Mouse (Mus musculus): ENCODE data around the gene Ndc1.

Gene Ndc1

DNA sequence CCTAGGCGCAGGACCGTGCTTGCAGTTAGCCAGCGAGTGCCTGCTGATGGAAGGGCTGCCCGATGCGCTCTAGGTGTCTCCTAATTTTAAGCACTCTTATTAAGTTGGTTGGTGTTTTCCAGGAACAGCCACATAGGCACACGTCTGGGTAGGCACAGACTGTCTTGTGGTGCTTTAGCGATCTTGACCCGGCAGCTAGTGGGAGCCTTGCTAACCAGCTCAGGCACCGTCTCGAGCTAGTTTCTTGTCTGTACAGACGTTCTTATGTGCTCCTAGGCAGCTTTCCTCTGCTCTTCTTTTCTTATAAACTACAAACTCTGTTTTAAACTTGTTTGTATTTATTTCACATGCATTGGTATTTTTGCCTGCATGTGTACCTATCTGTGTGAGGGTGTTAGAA is 76.0 kb downstream of the Ndc1 start:
- no peak for DNase-seq

DNA sequence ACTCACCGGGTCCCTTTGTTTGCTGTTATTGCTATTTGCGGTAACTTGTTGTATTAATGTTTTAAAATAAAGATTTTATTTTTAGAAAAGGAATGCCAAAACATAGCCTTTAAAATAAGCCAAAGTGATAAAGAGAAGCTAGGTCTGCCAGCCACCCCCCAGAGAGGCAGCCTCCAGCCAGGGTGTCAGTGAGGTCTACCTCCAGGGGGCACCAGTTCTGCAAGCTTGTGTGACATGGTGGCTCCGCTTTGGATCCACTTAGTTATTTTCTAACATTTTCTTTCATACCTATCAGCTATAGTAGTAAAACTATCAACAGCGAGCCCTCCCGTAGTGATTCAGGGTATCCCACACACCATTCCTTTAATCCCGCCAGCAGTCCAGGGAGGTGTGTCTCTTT is 80.9 kb downstream of the Ndc1 start:
- DNase-seq: no peak

DNA sequence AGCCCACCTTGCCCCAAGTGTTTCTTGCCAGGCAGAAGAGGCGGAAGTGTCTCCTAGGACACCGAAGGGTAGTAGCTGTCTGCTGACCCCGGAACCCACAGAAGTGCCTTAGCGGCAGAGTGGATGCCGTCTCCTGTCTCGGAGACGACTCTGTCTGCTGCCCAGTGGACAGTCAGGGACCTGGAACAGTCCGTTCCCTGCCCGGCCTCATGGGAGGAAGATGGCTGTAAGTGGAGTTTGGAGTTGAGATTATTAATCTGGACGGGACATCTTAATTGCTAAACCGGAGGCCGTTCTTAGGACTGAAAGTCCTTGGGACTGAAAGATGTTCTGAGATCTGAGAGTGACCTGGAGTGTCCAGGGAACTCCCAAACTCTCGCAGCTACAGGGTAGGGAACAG is 81.9 kb downstream of the Ndc1 start:
- peak in 1 of 2 experiments; percentile 44 for DNase-seq

DNA sequence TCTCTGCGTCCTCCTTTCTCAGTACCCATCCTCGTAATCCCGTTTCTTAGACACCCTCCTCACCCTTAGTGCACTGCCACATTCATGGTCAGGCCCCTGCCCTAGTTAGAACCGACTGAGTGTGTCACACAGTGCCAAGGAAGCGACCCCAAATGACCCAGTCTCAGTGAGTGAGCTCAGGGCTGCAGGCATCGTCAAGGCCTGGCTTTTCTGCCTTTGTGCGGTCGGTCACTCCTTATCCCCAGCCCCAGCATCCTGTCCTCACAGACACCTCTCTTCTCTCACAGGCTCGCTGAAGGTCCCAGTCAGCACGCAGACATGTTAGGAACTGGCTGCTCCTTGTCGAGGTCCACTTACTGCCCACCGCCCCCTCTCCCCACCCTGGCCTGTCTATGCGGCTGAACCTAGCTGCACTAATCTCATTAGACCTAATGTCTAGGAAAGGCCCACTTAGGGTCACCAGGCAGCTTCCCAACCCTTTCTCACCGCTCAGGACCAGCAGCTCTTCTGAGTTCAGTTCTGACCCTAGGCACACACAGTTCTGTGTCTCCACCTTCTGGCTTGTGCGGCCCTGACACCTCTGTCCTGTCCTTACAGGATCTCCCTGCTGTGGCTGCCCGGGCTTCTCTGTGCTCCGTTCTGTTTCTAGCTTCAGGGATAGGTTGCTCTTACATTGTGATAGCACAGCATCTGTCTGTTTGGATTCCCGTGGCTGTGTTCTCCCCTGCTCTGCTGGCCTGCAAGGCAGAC is 84.9 kb downstream of the Ndc1 start:
- DNase-seq: peak in 1 of 2 experiments; percentile 33

DNA sequence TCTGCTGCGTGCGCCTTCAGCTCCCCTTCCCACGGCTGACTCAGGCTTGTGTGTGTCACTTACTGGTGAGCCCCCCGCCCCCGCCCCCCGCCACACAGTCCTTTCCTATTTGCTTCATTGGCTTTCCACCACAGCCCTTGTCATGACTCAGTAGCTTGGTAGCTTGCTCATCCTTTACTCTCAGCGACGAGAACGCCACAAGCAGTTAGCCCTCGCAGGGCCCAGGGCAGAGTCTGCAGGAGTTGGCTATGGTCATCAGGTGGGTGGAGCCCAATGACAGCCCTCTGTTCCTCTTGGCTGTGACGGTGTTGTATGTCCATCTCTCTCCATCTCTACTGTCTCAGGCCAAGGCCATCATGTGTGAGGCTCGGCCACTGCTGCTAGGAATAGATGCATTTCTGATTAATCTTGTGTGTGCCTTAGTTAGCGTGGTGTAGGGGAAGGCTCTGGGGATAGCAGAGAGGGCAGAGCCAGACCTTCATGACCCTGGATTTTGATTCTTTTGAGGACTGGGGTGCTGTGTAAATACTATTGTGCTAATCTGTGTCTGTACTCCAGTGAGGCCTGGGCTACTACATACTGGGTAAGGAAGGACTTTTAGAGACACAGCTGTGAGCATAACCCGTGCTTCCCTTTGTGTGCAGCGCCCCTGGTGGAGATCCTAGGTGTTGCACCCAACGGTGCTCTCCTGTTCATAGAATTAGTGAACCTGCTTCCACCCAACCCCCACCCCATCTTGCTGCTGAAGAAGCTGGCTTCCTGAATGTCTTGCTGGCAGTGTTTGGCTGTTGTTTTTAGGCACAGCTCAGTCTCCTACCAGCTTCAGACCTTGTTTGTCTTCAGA is 85.8 kb downstream of the Ndc1 start:
- DNase-seq: peak; percentile 78 to 92

DNA sequence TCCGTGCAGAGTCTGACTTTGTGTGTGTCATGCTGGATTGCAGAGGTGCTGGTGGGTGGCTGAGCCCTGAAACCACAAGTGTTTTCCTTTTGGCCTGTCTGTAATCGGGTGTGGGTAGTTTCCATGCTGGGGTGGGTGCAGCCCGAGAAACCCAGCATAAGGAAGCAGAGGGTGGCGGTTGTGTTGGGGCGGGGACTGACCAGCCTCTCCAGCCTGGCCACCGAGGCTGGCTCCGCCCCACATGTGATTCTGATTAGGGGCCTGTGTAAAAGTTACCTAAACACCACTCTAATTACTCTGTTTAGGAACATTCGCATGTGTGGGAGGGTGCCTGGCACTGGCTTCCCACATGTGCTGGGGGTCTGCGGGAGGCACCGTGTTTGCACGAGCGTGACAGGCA is 90.0 kb downstream of the Ndc1 start:
- no peak for DNase-seq

DNA sequence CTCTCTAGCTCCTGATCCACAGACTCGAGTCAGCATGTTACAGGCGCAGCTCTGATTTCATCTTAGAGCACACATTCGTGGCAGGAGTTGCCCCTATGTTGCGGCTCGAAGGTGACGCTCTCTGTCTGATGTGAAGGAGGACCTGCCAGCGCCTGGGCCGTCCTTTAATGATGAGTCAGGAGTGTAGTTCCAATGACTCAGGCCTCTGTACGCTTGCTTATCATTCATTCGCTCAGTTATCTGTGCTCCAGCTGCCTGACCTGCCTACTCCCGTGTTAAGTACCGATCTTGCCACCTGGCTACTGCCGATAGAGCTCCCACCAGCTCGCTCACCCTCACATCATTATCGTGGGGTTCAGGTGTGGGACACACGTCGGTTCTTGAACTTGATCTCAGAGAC is 91.3 kb downstream of the Ndc1 start:
- no peak for DNase-seq

DNA sequence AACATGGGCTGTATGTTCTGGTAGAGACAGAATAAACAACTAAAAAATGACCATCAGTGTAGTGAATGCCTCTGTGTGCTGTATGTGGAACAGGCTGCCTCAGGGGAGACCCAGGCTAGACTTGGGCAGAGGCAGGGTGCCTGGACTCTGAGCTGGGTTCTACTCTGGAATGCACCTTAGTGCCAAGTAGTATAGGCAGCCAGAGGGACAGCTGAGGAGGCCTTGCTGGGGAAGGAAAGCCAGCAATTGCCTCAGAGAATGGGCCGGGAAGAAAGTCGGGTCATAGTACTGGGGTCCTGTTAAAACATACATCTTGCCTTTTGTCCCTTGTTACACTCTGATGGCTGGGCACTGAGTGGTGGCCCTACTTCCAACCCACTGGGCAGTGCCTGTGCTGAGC is 91.9 kb downstream of the Ndc1 start:
- peak; percentile 44 to 55 for DNase-seq

DNA sequence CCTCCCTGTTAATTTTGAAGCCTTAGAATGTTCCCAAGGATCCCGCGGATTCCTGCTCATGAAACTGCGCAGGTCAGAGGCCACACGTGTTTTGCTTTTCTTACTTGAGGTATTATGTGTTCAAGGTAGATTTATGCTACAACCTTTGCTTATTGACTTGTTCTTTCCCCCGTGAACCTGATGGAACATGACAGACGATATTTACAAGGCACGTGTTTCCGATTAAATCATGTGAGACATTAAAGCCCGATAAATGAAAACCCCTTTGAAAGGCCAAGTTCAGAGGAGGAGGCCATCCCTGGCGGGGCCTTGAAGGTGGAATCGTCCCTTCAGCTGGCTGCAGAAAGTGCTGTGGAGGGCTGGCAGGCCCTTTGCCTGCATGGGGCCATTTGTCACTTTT is 92.9 kb downstream of the Ndc1 start:
- DNase-seq: no peak
